Mouse (Mus musculus): ENCODE measurements around the gene Gm45021.

Gm45021 gene

GRCm38 (mm10) chr6:48589194-48589750 is at the start of gene Gm45021:
Gene Gm45021 (plus strand): TSS chr6:48589610.
- DNase-seq, result no peak

- DNase-seq, result no peak
Observed at GRCm38 (mm10) chr6:48539860-48540259, 49.5 kb upstream of the Gm45021 start.

- DNase-seq, result no peak
Observed at GRCm38 (mm10) chr6:48540721-48541120, 48.7 kb upstream of the Gm45021 start.

- DNase-seq, result peak; percentile 29
Observed at GRCm38 (mm10) chr6:48541560-48542450, 47.6 kb upstream of the Gm45021 start.

- DNase-seq, result no peak
Observed at GRCm38 (mm10) chr6:48542631-48543030, 46.8 kb upstream of the Gm45021 start.

GRCm38 (mm10) chr6:48545251-48545650 is 44.2 kb upstream of the Gm45021 start:
- DNase-seq, result no peak

- peak; percentile 62 for DNase-seq
Observed at GRCm38 (mm10) chr6:48546271-48546670, 43.1 kb upstream of the Gm45021 start.

GRCm38 (mm10) chr6:48546858-48547257 is 42.6 kb upstream of the Gm45021 start:
- DNase-seq, result no peak

GRCm38 (mm10) chr6:48548314-48548713 is 41.1 kb upstream of the Gm45021 start:
- no peak for DNase-seq

GRCm38 (mm10) chr6:48552918-48553317 is 36.5 kb upstream of the Gm45021 start:
- no peak for DNase-seq

GRCm38 (mm10) chr6:48553819-48554218 is 35.6 kb upstream of the Gm45021 start:
- DNase-seq, result no peak

GRCm38 (mm10) chr6:48554280-48555103 is 34.9 kb upstream of the Gm45021 start, which contains the start of gene Lrrc61:
Gene Lrrc61 (plus strand): TSS chr6:48554796.
- DNase-seq, result peak; percentile 98

- DNase-seq, result no peak
Observed at GRCm38 (mm10) chr6:48555104-48555890, 34.1 kb upstream of the Gm45021 start.

- no peak for DNase-seq
Observed at GRCm38 (mm10) chr6:48555956-48556355, 33.5 kb upstream of the Gm45021 start.

- no peak for DNase-seq
Observed at GRCm38 (mm10) chr6:48565693-48566310, 23.6 kb upstream of the Gm45021 start.

GRCm38 (mm10) chr6:48566312-48566711 is 23.1 kb upstream of the Gm45021 start:
- DNase-seq, result peak; percentile 90

GRCm38 (mm10) chr6:48568036-48568984 is 21.1 kb upstream of the Gm45021 start:
- DNase-seq, result peak; percentile 77

- no peak for DNase-seq
Observed at GRCm38 (mm10) chr6:48569065-48569807, 20.2 kb upstream of the Gm45021 start.

- no peak for DNase-seq
Observed at GRCm38 (mm10) chr6:48572014-48572413, 17.4 kb upstream of the Gm45021 start.

- DNase-seq, result peak; percentile 40
Observed at GRCm38 (mm10) chr6:48572572-48573061, 16.8 kb upstream of the Gm45021 start, which contains the start of gene Rarres2. Gene Rarres2 (minus strand): TSS chr6:48572789.
